Comparison of ENCODE assay signal across 30 mouse cellular contexts in the genomic region with DNA sequence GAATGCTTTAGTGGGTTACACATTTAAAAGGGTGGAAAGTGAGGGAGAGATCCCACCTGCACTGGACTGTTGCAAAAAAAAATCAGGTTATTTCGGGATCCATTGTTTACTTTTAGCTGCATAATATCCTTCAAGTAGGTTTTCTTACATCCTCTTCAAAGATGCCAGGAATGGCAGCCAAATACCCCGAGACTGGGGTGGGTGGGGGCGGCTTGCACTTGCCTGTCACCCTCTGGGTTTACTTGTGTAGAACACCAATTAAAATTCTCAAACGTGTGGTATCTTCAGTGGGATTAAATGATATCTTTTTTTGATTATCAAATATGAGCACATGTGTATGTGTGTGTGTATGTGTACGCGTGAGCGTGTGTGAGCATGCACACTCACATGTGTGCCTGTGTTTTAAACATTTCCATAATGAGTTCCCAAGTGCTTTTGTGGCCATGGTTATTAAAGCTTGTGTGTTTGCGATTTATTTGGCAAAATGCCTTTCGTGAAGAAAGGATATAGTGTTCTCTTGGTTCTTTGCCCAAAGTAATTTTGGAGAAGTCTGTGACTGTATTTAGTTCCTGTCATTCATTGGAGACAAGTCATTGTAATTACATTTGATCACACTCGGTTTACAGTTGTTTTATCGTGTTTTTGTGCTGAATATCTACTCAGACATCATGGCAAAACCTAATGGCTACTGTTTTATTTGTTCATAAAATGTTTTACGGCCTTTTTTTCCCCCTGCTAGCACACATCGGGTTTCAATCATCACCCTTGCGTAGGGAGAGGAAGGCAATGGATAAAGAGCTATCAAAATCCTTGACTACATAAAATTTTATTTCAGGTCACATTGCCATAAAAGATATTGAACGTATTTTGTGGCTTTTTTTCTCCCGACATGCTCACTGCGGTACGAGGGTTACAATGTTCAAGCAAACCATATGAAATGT.
DNase-seq lines count a peak whose midpoint lies in the region; ATAC-seq and TF ChIP-seq lines count a peak whose summit lies in the region.
"Had no signal": no experiment of that assay in that cellular context is flagged by ENCODE, and none has a peak within 500 bp of the region (broad histone marks: within the 10 kb centered on the region; RNA-seq: fewer than 3 reads in every experiment).

No protein-coding gene starts in this region.

- intact Hi-C loops in left cerebral cortex, postnatal 4 days (cut with DNase I): no loop called here
- intact Hi-C loops in left cerebral cortex, postnatal 36 days (cut with DNase I): no loop called here

- no peak overlapping the region for H3K9ac ChIP-seq in forebrain, embryonic 15.5 days (replicated peaks)
- H3K9ac ChIP-seq in limb, embryonic 14.5 days (ENCODE audit: low read depth, low read length, severe bottlenecking): no peak overlapping the region
- H3K9ac ChIP-seq: embryonic facial prominence, embryonic 12.5 days; heart, embryonic 15.5 days; hindbrain, embryonic 13.5 days; lung, embryonic 15.5 days; neural tube, embryonic 13.5 days had no signal

- peak; percentile 73 for ATAC-seq in forebrain, embryonic 15.5 days (replicated peaks)
- ATAC-seq in limb, embryonic 14.5 days (ENCODE audit: low FRiP score, low read depth): peak; percentile 77
- ATAC-seq: intestine, postnatal 0 days; midbrain, embryonic 16.5 days had no signal

- peaks cover 21% of the 10 kb centered on the region for H3K4me1 ChIP-seq in forebrain, embryonic 15.5 days
- peaks cover 11% of the 10 kb centered on the region; the same call in 1 of the 2 replicates for H3K4me1 ChIP-seq in limb, embryonic 14.5 days (ENCODE audit: control insufficient read depth, insufficient read depth, low read length)
- H3K4me1 ChIP-seq: embryonic facial prominence, embryonic 12.5 days; heart, embryonic 10.5 days; heart, embryonic 15.5 days; hindbrain, embryonic 13.5 days; lung, embryonic 15.5 days had no signal

- H3K4me2 ChIP-seq in forebrain, embryonic 15.5 days (replicated peaks): no peak overlapping the region
- 0 out of 2 replicates have a peak overlapping the region, but pooled peaks have one; percentile 0 for H3K4me2 ChIP-seq in limb, embryonic 14.5 days (replicated peaks; ENCODE audit: low read depth, low read length, severe bottlenecking)
- H3K4me2 ChIP-seq: embryonic facial prominence, embryonic 12.5 days; heart, embryonic 15.5 days; hindbrain, embryonic 13.5 days; liver, embryonic 11.5 days; lung, embryonic 15.5 days; midbrain, embryonic 11.5 days; neural tube, embryonic 13.5 days had no signal

- peak; percentile 6 for DNase-seq in left cerebral cortex, postnatal 4 days
- no peak for DNase-seq in left cerebral cortex, postnatal 36 days (ENCODE audit: low spot score in 2 of 2)
- DNase-seq in large intestine, adult 2 months (ENCODE audit: low read depth, low spot score): peak; percentile 6
- DNase-seq in limb, embryonic 14.5 days (ENCODE audit: low spot score): peak; percentile 72
- DNase-seq in adrenal gland, postnatal 14 days: no peak
- no peak for DNase-seq in cerebellum, adult 8-10 months
- DNase-seq: adrenal gland, postnatal 25 days; B cell, adult 2 months; cerebellum, adult 2 months; cerebellum, postnatal 25 days; gastrocnemius, postnatal 25 days; heart, adult 11 months; kidney, adult 9 months; kidney, postnatal 14 days; lung, postnatal 36 days; retina, postnatal 1 day; right cerebral cortex, postnatal 14 days; thymus, postnatal 4 days had no signal

- peaks cover 7% of the 10 kb centered on the region; the same call in 1 of the 2 replicates for H3K27me3 ChIP-seq in forebrain, embryonic 15.5 days
- peaks cover 46% of the 10 kb centered on the region for H3K27me3 ChIP-seq in limb, embryonic 14.5 days (ENCODE audit: control insufficient read depth, insufficient read depth, low read length)
- H3K27me3 ChIP-seq: embryonic facial prominence, embryonic 12.5 days; heart, embryonic 15.5 days; lung, embryonic 15.5 days; neural tube, embryonic 13.5 days had no signal

- H3K9me3 ChIP-seq in forebrain, embryonic 15.5 days: no peaks in the 10 kb centered on the region
- H3K9me3 ChIP-seq in limb, embryonic 14.5 days (ENCODE audit: control insufficient read depth, low read length): no peaks in the 10 kb centered on the region
- H3K9me3 ChIP-seq: embryonic facial prominence, embryonic 12.5 days; heart, embryonic 10.5 days; heart, embryonic 15.5 days; hindbrain, embryonic 13.5 days; lung, embryonic 15.5 days; neural tube, embryonic 13.5 days had no signal

- no peaks in the 10 kb centered on the region for H3K36me3 ChIP-seq in forebrain, embryonic 15.5 days
- H3K36me3 ChIP-seq in limb, embryonic 14.5 days (ENCODE audit: control insufficient read depth, insufficient read depth, low read length): no peaks in the 10 kb centered on the region
- H3K36me3 ChIP-seq: embryonic facial prominence, embryonic 12.5 days; heart, embryonic 10.5 days; heart, embryonic 15.5 days; hindbrain, embryonic 13.5 days; lung, embryonic 15.5 days; neural tube, embryonic 13.5 days had no signal

- H3K27ac ChIP-seq in forebrain, embryonic 15.5 days (replicated peaks): 0 out of 2 replicates have a peak overlapping the region, but pooled peaks have one; percentile 0
- no peak overlapping the region for H3K27ac ChIP-seq in limb, embryonic 14.5 days (replicated peaks; ENCODE audit: low read depth, low read length)
- H3K27ac ChIP-seq: embryonic facial prominence, embryonic 12.5 days; heart, embryonic 10.5 days; heart, embryonic 15.5 days; hindbrain, embryonic 13.5 days; lung, embryonic 15.5 days; neural tube, embryonic 13.5 days had no signal

- TF ChIP-seq POLR2A in limb, embryonic 14.5 days (IDR thresholded peaks at IDR 0.05; ENCODE audit: borderline replicate concordance, extremely low read depth, insufficient read depth, insufficient read length): no peak

- 38% methylated on average over 18 of the region's 18 CpGs for WGBS in forebrain, embryonic 15.5 days
- 33% methylated on average over 18 of the region's 18 CpGs for WGBS in large intestine, adult 2 months
- 22% methylated on average over 18 of the region's 18 CpGs for WGBS in limb, embryonic 14.5 days

- no peak overlapping the region for H3K4me3 ChIP-seq in forebrain, embryonic 15.5 days
- H3K4me3 ChIP-seq in limb, embryonic 14.5 days (replicated peaks; ENCODE audit: low read length): no peak overlapping the region
- H3K4me3 ChIP-seq: embryonic facial prominence, embryonic 12.5 days; heart, embryonic 10.5 days; heart, embryonic 15.5 days; hindbrain, embryonic 13.5 days; lung, embryonic 15.5 days; myocyte; neural tube, embryonic 13.5 days had no signal

Comparison
In these comparisons a context has a peak if more than half of its experiments do, and no peak if none do; other contexts are left out.
1. DNase-seq: peak in left cerebral cortex, postnatal 4 days (single experiment), large intestine, adult 2 months (single experiment) and limb, embryonic 14.5 days (single experiment); none in left cerebral cortex, postnatal 36 days (0 of 2), adrenal gland, postnatal 14 days (single experiment) and cerebellum, adult 8-10 months (single experiment).